Mouse (Mus musculus) frontal cortex, postnatal 10 days (tissue): ENCODE data around the gene Ilf2.

Experiments used
- DNase-seq, 2 experiments: peaks; one replicate each; pipeline ENCODE4 v3.0.0; 2022; ENCODE audit warnings: low spot score in 2 of 2, mixed read lengths in 1 of 2

Gene Ilf2

GRCm38 (mm10) chr3:90508950-90509746 lies 33.2 kb downstream of the Ilf2 start, which contains the start of gene Chtop:
Gene Chtop (minus strand): TSS chr3:90509498.
- DNase-seq = peak; percentile 97 to 100

DNA sequence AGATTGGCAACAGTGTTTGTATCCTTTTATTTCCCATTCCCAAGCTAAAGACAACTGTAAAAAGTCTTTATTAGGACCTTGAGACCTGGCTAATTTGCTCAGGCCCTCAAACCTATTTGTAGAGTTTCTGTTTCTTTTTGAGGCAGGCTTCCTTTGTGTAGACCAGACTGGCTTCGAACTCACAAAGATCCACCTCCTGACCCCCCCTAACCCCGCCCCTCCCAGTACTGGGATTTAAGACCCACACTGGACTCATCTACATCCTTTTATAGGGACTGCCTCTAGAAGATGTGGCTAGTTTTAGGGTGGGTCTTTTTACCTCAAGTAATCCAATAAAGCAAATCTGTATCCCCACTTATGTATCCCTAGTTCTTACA lies 33.8 kb downstream of the Ilf2 start:
- no peak for DNase-seq

DNA sequence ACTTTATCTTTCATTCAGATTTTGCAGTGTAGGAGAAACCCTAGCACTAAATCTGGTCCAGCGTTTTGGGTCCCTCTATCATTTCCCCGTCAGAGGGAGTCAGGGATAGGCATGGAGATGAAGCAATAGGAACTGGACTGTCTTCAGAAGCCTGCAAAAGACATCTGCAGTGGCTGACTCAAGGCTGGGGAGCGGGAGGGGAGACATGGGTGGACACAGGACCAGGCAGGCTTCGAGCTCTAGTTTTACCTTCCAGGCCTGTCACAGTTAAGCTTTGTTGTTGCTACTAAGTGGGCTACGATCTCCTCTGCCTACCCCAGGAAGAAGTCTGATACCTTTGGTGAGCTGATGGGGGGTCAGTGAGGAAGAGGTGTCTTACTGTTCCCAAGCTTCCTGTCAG lies 36.4 kb downstream of the Ilf2 start:
- DNase-seq = no peak

GRCm38 (mm10) chr3:90512948-90513642 lies 37.2 kb downstream of the Ilf2 start:
- no peak for DNase-seq

DNA sequence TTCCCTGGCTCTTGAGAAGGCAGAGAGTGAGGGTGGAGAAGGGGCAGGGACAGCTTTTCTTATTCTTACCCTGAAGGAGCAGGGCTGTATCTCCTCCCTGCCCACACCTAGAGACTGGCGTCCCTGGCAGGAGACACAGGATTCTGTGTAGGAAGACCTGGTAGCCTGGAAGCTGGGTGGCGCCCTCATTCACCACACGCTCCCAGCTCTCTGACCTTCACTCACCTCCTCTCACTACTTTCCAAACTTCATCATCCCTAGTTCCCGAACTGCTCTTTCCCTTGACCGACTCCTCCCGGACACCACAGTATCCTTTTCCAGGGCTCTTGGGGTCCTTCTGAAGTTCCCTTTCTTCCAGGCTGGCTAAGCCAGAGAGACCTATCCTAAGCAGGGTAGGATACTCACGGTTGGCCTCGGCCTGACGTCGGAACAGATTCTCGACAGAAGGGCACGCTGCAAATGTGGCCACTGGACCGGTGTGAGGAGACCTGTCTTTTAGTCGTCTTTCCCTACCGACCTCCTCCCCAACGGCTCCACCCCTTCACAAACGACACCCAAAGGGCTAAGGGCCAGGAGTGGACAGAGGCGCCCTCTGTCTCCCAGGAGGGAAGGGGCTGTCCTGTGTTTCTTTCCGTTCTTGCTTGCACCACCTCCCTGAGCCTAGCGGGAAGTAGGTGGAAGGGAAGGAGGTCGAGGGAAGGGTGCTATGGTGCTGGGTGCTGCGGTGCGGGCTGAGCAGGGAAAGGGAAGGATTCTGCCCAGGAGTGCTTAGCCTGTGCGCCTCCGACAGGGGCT lies 38.1 kb downstream of the Ilf2 start, which contains the start of the genes S100a1 and S100a13:
Gene S100a1 (minus strand): TSS at position 597 of the 795 bp plus-strand sequence.
Gene S100a13 (plus strand): TSS at position 640 of the 795 bp plus-strand sequence.
- peak in 1 of 2 experiments; percentile 44 for DNase-seq

- DNase-seq = no peak
These were observed 38.8 kb downstream of the Ilf2 start for GRCm38 (mm10) chr3:90514691-90515090.

DNA sequence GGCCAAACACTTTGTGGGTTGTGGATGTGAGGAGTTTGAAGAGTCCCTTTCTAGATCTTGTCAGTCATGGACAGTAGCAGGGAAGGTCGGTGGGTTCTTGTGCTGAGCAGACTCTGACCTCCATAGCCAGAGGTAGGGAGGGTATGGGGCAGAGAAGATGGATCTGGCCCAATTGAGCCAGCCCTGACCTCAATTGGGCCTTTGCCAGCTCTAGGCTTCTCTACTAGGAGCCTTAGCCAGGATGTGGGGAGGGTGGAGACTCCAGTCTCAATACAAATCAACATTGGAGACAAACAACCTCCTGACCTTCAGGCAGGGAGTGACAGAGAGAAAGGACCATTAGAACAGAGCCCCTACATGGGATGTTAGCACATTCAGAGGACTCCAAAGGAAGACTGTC lies 39.3 kb downstream of the Ilf2 start:
- DNase-seq = no peak

GRCm38 (mm10) chr3:90515789-90516188 lies 39.9 kb downstream of the Ilf2 start:
- no peak for DNase-seq

DNA sequence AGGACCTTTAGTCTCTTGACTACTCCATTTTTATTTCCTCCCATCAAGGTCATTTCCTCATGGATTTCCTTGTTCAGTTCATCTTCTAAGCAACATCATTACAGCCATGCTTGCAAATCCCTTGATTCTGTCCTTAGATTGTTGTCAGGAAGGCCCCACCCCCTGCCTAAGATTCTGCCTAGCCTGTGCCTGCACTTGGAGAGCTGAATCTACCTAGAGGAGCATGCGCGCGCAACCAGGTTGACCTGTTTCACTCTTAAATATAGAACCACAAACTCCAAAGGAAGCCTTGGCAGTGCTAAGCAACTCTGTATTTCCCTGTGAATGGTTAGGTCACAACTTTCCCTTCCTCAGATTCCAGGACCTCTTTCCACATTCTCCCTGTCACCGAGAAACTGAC lies 41.8 kb downstream of the Ilf2 start:
- DNase-seq = no peak

GRCm38 (mm10) chr3:90525421-90525820 lies 49.5 kb downstream of the Ilf2 start:
- DNase-seq = no peak

GRCm38 (mm10) chr3:90526076-90526475 lies 50.1 kb downstream of the Ilf2 start:
- DNase-seq = no peak

DNA sequence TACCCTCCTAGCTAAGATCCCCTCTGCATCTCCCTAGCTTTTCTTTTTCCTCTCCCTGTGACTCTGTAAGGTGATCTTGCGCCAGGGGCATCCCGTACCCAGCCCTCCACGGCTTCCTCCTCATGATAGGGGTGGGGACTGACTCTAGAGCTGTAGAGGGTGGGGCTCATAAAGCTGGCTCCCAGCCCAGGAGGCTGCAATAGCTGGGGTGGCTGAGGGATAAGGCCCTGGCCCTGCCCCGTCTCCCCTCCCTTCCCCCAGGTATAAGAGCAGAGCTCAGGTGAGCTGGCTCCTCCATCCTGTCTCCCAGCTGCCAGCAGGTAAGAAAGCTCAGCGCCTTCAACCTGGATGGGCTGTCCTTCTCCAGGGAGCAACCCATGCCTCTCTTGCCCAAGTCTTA lies 50.7 kb downstream of the Ilf2 start, which contains the start of gene S100a14:
Gene S100a14 (plus strand): TSS at position 277 of the 400 bp plus-strand sequence.
- DNase-seq = no peak

DNA sequence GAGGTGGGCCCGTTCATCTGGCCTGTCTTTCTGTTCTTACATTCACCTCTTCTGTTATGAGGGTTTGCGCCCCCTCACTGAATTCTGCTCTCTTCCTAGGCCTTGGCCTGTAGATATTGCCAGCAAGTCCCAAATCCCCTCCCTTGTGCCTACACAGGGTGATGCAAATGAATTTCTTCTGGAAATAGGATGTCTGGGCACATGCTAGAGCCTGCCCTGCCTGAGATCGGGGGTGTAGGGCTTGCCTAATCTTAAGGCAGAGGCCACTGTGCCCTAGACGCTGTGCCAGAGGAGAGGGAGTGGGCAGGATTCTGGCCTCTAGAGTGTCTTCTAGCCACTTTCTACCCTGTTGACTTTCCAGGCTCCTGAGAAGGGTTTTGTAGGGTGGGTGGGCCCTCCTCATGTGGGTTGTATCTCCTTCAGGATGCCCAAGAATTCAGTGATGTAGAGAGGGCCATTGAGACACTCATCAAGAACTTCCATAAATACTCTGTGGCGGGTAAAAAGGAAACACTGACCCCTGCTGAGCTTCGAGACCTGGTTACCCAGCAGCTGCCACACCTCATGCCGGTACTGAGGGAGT lies 51.5 kb downstream of the Ilf2 start:
- DNase-seq = no peak

DNA sequence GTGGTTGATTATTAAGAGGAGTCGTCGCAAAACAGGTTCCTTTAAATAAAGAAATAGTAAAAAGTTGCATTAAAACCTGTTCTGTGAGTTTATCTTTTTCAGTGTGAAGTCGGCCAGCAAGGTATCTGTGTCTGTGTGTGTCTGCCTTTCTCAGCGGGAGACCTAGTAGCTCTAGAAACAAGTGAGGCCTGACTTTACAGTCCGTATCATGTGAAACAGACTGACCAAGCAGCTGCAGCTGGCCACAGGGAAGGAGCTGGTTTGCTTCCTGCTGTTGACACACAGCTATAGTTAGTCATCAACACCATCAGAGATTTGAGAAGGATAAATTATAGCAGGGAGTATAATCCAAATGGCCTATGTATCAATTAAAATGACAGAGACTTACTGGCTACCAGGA lies 55.8 kb downstream of the Ilf2 start:
- DNase-seq = no peak

DNA sequence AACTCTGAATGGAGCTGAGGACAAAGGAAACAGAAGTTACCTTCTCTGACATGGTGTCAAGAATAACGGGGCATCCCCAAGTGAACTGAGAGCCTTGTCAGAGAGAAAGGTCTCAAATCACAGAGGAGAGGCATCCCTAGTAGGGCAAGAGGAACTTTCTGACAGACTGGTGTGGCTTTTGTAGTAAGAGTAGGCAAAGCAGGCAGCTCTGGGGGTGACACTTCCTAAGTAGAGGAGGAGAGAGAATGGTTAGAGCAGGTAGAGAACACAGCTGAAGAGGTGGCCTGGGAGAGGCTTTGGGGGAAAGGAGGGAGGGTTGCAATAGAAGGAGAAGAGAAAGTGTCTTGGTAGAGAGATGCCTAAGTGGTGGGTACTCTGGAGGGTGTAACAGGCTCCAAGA lies 59.5 kb downstream of the Ilf2 start:
- DNase-seq = no peak

DNA sequence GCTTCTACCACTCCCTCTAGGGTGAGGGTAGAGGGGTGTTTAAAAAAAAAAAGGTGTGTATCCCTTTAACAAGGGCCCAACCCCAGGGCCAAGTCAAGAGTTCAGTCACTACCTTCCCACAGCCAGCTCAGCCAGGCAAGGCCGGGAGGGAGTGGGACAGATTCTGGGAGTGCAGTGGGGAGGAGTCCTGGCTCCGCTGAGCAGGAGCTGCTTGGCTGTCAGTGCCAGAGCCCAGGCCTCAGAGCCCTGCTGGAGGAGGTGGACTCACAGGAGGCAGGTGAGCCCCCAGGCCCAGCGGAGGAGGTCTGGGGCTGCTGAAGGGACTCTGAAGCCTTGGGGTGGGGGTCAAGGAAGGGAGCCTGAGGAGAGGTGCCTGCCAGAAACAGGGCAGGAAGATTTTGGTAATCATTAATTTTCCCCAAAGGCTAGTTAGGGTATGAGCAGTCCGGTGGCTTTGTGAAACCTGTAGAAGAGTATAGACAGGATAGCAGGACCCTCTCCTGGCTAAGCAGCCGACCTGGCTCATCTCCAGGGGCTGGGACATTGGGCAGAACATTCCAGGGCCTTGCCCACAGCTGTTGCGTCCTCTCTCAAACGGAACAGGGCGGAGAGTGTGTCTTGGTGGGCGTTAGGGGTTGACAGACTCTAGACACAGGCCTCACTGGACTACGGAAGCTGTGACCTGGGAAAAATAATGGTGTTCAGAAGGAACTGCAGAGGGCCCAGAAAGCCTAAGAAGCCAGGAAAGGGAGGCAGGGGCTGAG lies 61.4 kb downstream of the Ilf2 start, which contains the start of gene S100a16:
Gene S100a16 (plus strand): TSS at position 114 of the 764 bp plus-strand sequence.
- peak in 1 of 2 experiments; percentile 40 for DNase-seq

DNA sequence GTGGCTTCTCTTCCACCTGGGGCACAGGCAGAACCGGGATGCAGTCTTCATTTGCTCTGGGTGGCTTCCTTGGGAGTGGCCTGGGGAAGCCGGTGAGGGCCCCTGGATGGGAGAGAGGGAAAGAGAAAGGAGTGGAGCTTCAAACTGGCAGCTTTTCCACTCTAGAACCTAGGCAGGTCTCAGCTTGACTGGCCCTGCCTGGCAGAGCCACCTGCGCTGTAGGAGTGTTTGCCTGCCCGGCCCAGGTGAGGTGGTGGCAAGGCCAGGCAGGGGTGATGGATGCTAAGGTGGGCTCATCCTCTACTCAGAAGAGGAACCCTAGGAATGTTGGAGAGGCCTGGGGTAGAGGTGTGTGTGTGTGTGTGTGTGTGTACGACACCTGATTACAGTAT lies 62.0 kb downstream of the Ilf2 start:
- DNase-seq = no peak
